Mouse (Mus musculus): ENCODE measurements around the gene Uprt. TPM values are rescaled to one million over a fixed set of nuclear protein-coding genes. Genes with fewer than 3 reads are reported as not detected.
A peak's percentile ranks its signal among the peaks of the same experiment; 100 is the strongest.

Gene Uprt
- total and polyA plus RNA-seq, 3 experiments: 5.3 to 10.6 (median 6.5) TPM

GRCm38 (mm10) chrX:104485596-104485995 lies 3.0 kb downstream of the Uprt start:
- Histone ChIP-seq H3K4me3 (replicated peaks in 1 of 3; ENCODE audit: low read depth in 2 of 3, low read length in 2 of 3, poor library complexity in 1 of 3) (no peak overlapping the region), H3K36me3 (replicated peaks in 1 of 2; ENCODE audit: control insufficient read depth in 1 of 2, insufficient read depth in 1 of 2, low read length in 1 of 2) (no peaks in the 10 kb centered on the region), H3K4me2 (ENCODE audit: insufficient read depth, low read depth, poor library complexity, severe bottlenecking) (peak overlapping the region; percentile 21; the same call in 1 of the 2 replicates), H3K27ac (ENCODE audit: insufficient read depth, low read depth) (no peak overlapping the region), H3K9me3 (replicated peaks; ENCODE audit: low read length) (no peaks in the 10 kb centered on the region), H3K27me3 (replicated peaks) (no peaks in the 10 kb centered on the region), H3K79me2 (replicated peaks; ENCODE audit: control insufficient read depth, extremely low read depth, insufficient read depth, poor library complexity, severe bottlenecking) (peaks cover 15% of the 10 kb centered on the region), H3K4me1 (ENCODE audit: control insufficient read depth in 1 of 2, insufficient read depth in 2 of 2) (peaks cover 0 to 21% of the 10 kb centered on the region in 2 experiments; a peak in 2 of 4 replicates), H3K9ac (ENCODE audit: insufficient read depth, low read depth) (no peak overlapping the region)
- TF ChIP-seq CHD2 (IDR thresholded peaks at IDR 0.05; ENCODE audit: low read length): no peak
- TF ChIP-seq POLR2A (IDR thresholded peaks at IDR 0.05; ENCODE audit: low read depth, low read length): no peak
- TF ChIP-seq BHLHE40 (IDR thresholded peaks at IDR 0.05; ENCODE audit: low read depth, low read length): no peak
- dilution Hi-C loops (cut with MboI; ENCODE audit: extremely low pct_ligation_motif_present, extremely low pct_unique_long_range_greater_than_20kb, low sequenced_read_pairs) (no loop called here), in situ Hi-C loops (cut with MboI; ENCODE audit: low pct_ligation_motif_present, low pct_unique_long_range_greater_than_20kb, low sequenced_read_pairs) (no loop called here)
- no peak for DNase-seq (ENCODE audit: extremely low read depth)

GRCm38 (mm10) chrX:104488036-104488435 lies 5.4 kb downstream of the Uprt start:
- H3K4me1 ChIP-seq (ENCODE audit: control insufficient read depth in 1 of 2, insufficient read depth in 2 of 2): peaks cover 0 to 28% of the 10 kb centered on the region in 2 experiments; a peak in 2 of 4 replicates
- peak overlapping the region; percentile 67 for H3K4me2 ChIP-seq (ENCODE audit: insufficient read depth, low read depth, poor library complexity, severe bottlenecking)
- in situ Hi-C loops (cut with MboI; ENCODE audit: low pct_ligation_motif_present, low pct_unique_long_range_greater_than_20kb, low sequenced_read_pairs): no loop called here
- no peak overlapping the region for H3K4me3 ChIP-seq (replicated peaks in 1 of 3; ENCODE audit: low read depth in 2 of 3, low read length in 2 of 3, poor library complexity in 1 of 3)
- H3K27me3 ChIP-seq (replicated peaks): no peaks in the 10 kb centered on the region
- TF ChIP-seq JUN (IDR thresholded peaks at IDR 0.05; ENCODE audit: insufficient read depth, low read depth, low read length): peak; percentile 66
- TF ChIP-seq BHLHE40 (IDR thresholded peaks at IDR 0.05; ENCODE audit: low read depth, low read length): peak; percentile 36
- TF ChIP-seq CHD2 (IDR thresholded peaks at IDR 0.05; ENCODE audit: low read length): peak; percentile 67
- no peak for TF ChIP-seq MAFK (IDR thresholded peaks at IDR 0.05; ENCODE audit: insufficient replicate concordance, low read length)
- TF ChIP-seq MEF2A (IDR thresholded peaks at IDR 0.05; ENCODE audit: borderline replicate concordance, low read depth, low read length): peak; percentile 49; the same call in 1 of the 2 replicates
- TF ChIP-seq NRF1 (IDR thresholded peaks at IDR 0.05; ENCODE audit: low read depth, low read length): no peak
- TF ChIP-seq TBP (conservative IDR thresholded peaks at IDR 0.05; ENCODE audit: low read depth, low read length): no peak
- no peak for TF ChIP-seq KAT2A (IDR thresholded peaks at IDR 0.05; ENCODE audit: insufficient replicate concordance, low read length)
- TF ChIP-seq IRF4 (IDR thresholded peaks at IDR 0.05; ENCODE audit: low read depth, low read length): peak; percentile 84
- TF ChIP-seq RAD21 (IDR thresholded peaks at IDR 0.05; ENCODE audit: low read depth, low read length): no peak
- 0 out of 2 replicates have a peak, but pooled peaks have one; percentile 23 for TF ChIP-seq MYC (IDR thresholded peaks at IDR 0.05; ENCODE audit: low read depth, low read length)
- TF ChIP-seq ZMIZ1 (IDR thresholded peaks at IDR 0.05; ENCODE audit: low read depth, low read length): no peak
- TF ChIP-seq ETS1 (conservative IDR thresholded peaks at IDR 0.05; ENCODE audit: low read depth, low read length): no peak; the same call in 1 of the 2 replicates
- TF ChIP-seq GABPA (IDR thresholded peaks at IDR 0.05; ENCODE audit: insufficient replicate concordance, low read depth, low read length): no peak
- no peak for TF ChIP-seq HCFC1 (IDR thresholded peaks at IDR 0.05; ENCODE audit: low read depth, low read length)
- 0 out of 2 replicates have a peak, but pooled peaks have one; percentile 25 for TF ChIP-seq MXI1 (IDR thresholded peaks at IDR 0.05; ENCODE audit: low read depth, low read length)
- TF ChIP-seq TCF12 (IDR thresholded peaks at IDR 0.05; ENCODE audit: low read depth, low read length): 0 out of 2 replicates have a peak, but pooled peaks have one; percentile 37
- no peak for TF ChIP-seq NELFE (IDR thresholded peaks at IDR 0.05; ENCODE audit: low read depth, low read length)
- no peak for TF ChIP-seq USF2 (conservative IDR thresholded peaks at IDR 0.05; ENCODE audit: low read depth, low read length)
- peak; percentile 83 for TF ChIP-seq EP300 (IDR thresholded peaks at IDR 0.05; ENCODE audit: low read length)
- TF ChIP-seq ZNF384 (IDR thresholded peaks at IDR 0.05; ENCODE audit: low read depth, low read length): peak; percentile 42
- TF ChIP-seq UBTF (IDR thresholded peaks at IDR 0.05; ENCODE audit: low read depth, low read length): no peak
- TF ChIP-seq JUND (conservative IDR thresholded peaks at IDR 0.05; ENCODE audit: low read depth, low read length): peak; percentile 87
- TF ChIP-seq SIN3A (IDR thresholded peaks at IDR 0.05; ENCODE audit: low read length): 0 out of 2 replicates have a peak, but pooled peaks have one; percentile 39
- TF ChIP-seq MAZ (IDR thresholded peaks at IDR 0.05; ENCODE audit: low read depth, low read length): no peak
- no peak for TF ChIP-seq E2F4 (IDR thresholded peaks at IDR 0.05; ENCODE audit: insufficient replicate concordance, low read depth, low read length)
- TF ChIP-seq RCOR1 (conservative IDR thresholded peaks at IDR 0.05; ENCODE audit: low read depth, low read length): peak; percentile 68; the same call in 1 of the 2 replicates
- no peak for TF ChIP-seq USF1 (IDR thresholded peaks at IDR 0.05; ENCODE audit: low read depth, low read length)
- TF ChIP-seq SMC3 (IDR thresholded peaks at IDR 0.05; ENCODE audit: low read depth, low read length): no peak
- no peak for TF ChIP-seq ELF1 (IDR thresholded peaks at IDR 0.05; ENCODE audit: low read depth, low read length)
- TF ChIP-seq ZKSCAN1 (IDR thresholded peaks at IDR 0.05; ENCODE audit: borderline replicate concordance, low read depth, low read length): no peak
- no peak overlapping the region; the same call in 1 of the 2 replicates for H3K9ac ChIP-seq (ENCODE audit: insufficient read depth, low read depth)
- dilution Hi-C loops (cut with MboI; ENCODE audit: extremely low pct_ligation_motif_present, extremely low pct_unique_long_range_greater_than_20kb, low sequenced_read_pairs): no loop called here
- DNase-seq (ENCODE audit: extremely low read depth): peak; percentile 35
- H3K27ac ChIP-seq (ENCODE audit: insufficient read depth, low read depth): peak overlapping the region; percentile 77
- H3K9me3 ChIP-seq (replicated peaks; ENCODE audit: low read length): no peaks in the 10 kb centered on the region
- peaks cover 16% of the 10 kb centered on the region for H3K79me2 ChIP-seq (replicated peaks; ENCODE audit: control insufficient read depth, extremely low read depth, insufficient read depth, poor library complexity, severe bottlenecking)
- H3K36me3 ChIP-seq (replicated peaks in 1 of 2; ENCODE audit: control insufficient read depth in 1 of 2, insufficient read depth in 1 of 2, low read length in 1 of 2): no peaks in the 10 kb centered on the region

All from CH12.LX (cell line).